Mouse (Mus musculus) megakaryocyte, embryonic 14.5 days (primary cell): Measurements from ENCODE around the gene Ift22.
"Not testable (repeated sequence)": the region's sequence is repeated elsewhere in the genome, so short reads cannot be mapped to it uniquely, and the experiment has no call there.

Experiments used
- FLI1 ChIP-seq: IDR thresholded peaks from 2 replicates; pipeline ENCODE4 v1.6.1; 2012; ENCODE audit warnings: low read length, inconsistent platforms, mixed read lengths
- GATA1 ChIP-seq: IDR thresholded peaks from 3 replicates; pipeline ENCODE4 v1.6.1; 2012; ENCODE audit warnings: mixed read lengths, low read length, inconsistent platforms, borderline replicate concordance

GRCm38 (mm10) chr5:136949551-136950336, 41.8 kb downstream of the Ift22 start:
- TF ChIP-seq GATA1, FLI1: not testable (repeated sequence)
